Mouse (Mus musculus): ENCODE data around the gene Cyb5r2. TPM values are rescaled to one million over a fixed set of nuclear protein-coding genes. Genes with fewer than 3 reads are reported as not detected.

The Cyb5r2 gene
- total and polyA plus RNA-seq, 3 experiments, result 0.17 TPM; not detected in 2

DNA sequence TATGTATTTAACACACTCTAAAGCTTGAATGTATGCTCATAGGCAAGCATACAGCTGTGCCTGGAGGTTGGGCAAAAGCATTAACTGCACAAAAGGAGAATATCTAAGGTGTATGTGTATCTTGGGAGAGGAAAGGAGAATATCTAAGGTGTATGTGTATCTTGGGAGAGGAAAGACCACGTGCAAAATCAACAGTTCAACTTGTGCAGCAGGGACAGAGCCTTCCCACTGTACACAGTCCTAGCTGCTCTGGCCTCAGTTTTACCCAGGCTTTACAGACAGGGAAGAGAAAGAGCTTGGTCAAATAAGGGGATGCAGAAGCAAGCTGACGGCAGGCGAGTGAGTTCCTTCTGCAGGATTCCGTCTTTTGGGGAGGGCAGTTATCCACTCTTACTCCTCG lies 43.8 kb downstream of the Cyb5r2 start:
- Histone ChIP-seq H3K36me3 (replicated peaks in 1 of 2; ENCODE audit: control insufficient read depth in 1 of 2, insufficient read depth in 1 of 2, low read length in 1 of 2) (peaks cover 58 to 92% of the 10 kb centered on the region in 2 experiments), H3K27me3 (replicated peaks) (no peaks in the 10 kb centered on the region), H3K9me3 (replicated peaks; ENCODE audit: low read length) (no peaks in the 10 kb centered on the region), H3K9ac (ENCODE audit: insufficient read depth, low read depth) (no peak overlapping the region), H3K27ac (ENCODE audit: insufficient read depth, low read depth) (no peak overlapping the region), H3K4me3 (replicated peaks in 1 of 3; ENCODE audit: low read depth in 2 of 3, low read length in 2 of 3, poor library complexity in 1 of 3) (no peak overlapping the region), H3K79me2 (replicated peaks; ENCODE audit: control insufficient read depth, extremely low read depth, insufficient read depth, poor library complexity, severe bottlenecking) (no peaks in the 10 kb centered on the region), H3K4me2 (ENCODE audit: insufficient read depth, low read depth, poor library complexity, severe bottlenecking) (no peak overlapping the region), H3K4me1 (ENCODE audit: control insufficient read depth in 1 of 2, insufficient read depth in 2 of 2) (peaks cover 0 to 15% of the 10 kb centered on the region in 2 experiments; a peak in 1 of 4 replicates)
- no peak for DNase-seq (ENCODE audit: extremely low read depth)
- in situ Hi-C loops (cut with MboI; ENCODE audit: low pct_ligation_motif_present, low pct_unique_long_range_greater_than_20kb, low sequenced_read_pairs) (no loop called here), dilution Hi-C loops (cut with MboI; ENCODE audit: extremely low pct_ligation_motif_present, extremely low pct_unique_long_range_greater_than_20kb, low sequenced_read_pairs) (no loop called here)
- TF ChIP-seq BHLHE40 (IDR thresholded peaks at IDR 0.05; ENCODE audit: low read depth, low read length), result no peak

DNA sequence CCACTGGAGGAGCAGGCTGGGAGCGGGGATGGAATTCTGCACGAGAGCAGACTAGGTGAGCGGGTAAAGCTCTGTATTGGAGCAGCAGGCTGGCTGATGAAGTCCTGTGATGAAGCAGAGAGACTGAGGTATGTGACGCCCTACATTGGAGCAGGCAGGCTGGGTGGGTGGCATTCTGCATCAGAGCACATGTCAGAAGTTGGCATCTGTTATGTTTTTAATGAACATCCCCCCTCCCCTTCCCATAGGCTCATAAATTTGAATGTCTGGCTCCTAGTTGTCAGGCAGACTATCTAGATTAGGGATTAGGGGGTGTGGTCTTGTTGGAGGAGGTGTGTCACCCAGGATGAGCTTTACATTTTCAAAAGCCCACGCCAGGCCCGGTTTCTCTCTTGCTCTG lies 45.1 kb downstream of the Cyb5r2 start:
- Histone ChIP-seq H3K79me2 (replicated peaks; ENCODE audit: control insufficient read depth, extremely low read depth, insufficient read depth, poor library complexity, severe bottlenecking) (no peaks in the 10 kb centered on the region), H3K36me3 (replicated peaks in 1 of 2; ENCODE audit: control insufficient read depth in 1 of 2, insufficient read depth in 1 of 2, low read length in 1 of 2) (peaks cover 49 to 90% of the 10 kb centered on the region in 2 experiments), H3K4me2 (ENCODE audit: insufficient read depth, low read depth, poor library complexity, severe bottlenecking) (no peak overlapping the region), H3K4me3 (replicated peaks in 1 of 3; ENCODE audit: low read depth in 2 of 3, low read length in 2 of 3, poor library complexity in 1 of 3) (no peak overlapping the region), H3K27me3 (replicated peaks) (no peaks in the 10 kb centered on the region), H3K4me1 (ENCODE audit: control insufficient read depth in 1 of 2, insufficient read depth in 2 of 2) (peaks cover 6 to 25% of the 10 kb centered on the region in 2 experiments), H3K27ac (ENCODE audit: insufficient read depth, low read depth) (no peak overlapping the region), H3K9me3 (replicated peaks; ENCODE audit: low read length) (no peaks in the 10 kb centered on the region), H3K9ac (ENCODE audit: insufficient read depth, low read depth) (no peak overlapping the region)
- no peak for TF ChIP-seq CTCF (conservative IDR thresholded peaks at IDR 0.05 in 1 of 2, IDR thresholded peaks at IDR 0.05 in 1 of 2; ENCODE audit: low read depth in 2 of 2, low read length in 2 of 2)
- no peak for TF ChIP-seq MAZ (IDR thresholded peaks at IDR 0.05; ENCODE audit: low read depth, low read length)
- TF ChIP-seq EP300 (IDR thresholded peaks at IDR 0.05; ENCODE audit: low read length), result no peak
- TF ChIP-seq MXI1 (IDR thresholded peaks at IDR 0.05; ENCODE audit: low read depth, low read length), result no peak
- no peak for TF ChIP-seq TCF12 (IDR thresholded peaks at IDR 0.05; ENCODE audit: low read depth, low read length)
- TF ChIP-seq POLR2AphosphoS2 (IDR thresholded peaks at IDR 0.05; ENCODE audit: low read depth, low read length), result no peak
- TF ChIP-seq UBTF (IDR thresholded peaks at IDR 0.05; ENCODE audit: low read depth, low read length), result no peak
- TF ChIP-seq TBP (conservative IDR thresholded peaks at IDR 0.05; ENCODE audit: low read depth, low read length), result no peak
- TF ChIP-seq ZKSCAN1 (IDR thresholded peaks at IDR 0.05; ENCODE audit: borderline replicate concordance, low read depth, low read length), result no peak
- TF ChIP-seq JUN (IDR thresholded peaks at IDR 0.05; ENCODE audit: insufficient read depth, low read depth, low read length), result no peak
- TF ChIP-seq CHD2 (IDR thresholded peaks at IDR 0.05; ENCODE audit: low read length), result no peak
- no peak for TF ChIP-seq CHD1 (IDR thresholded peaks at IDR 0.05; ENCODE audit: low read depth, low read length)
- TF ChIP-seq JUND (conservative IDR thresholded peaks at IDR 0.05; ENCODE audit: low read depth, low read length), result no peak
- in situ Hi-C loops (cut with MboI; ENCODE audit: low pct_ligation_motif_present, low pct_unique_long_range_greater_than_20kb, low sequenced_read_pairs) (no loop called here), dilution Hi-C loops (cut with MboI; ENCODE audit: extremely low pct_ligation_motif_present, extremely low pct_unique_long_range_greater_than_20kb, low sequenced_read_pairs) (no loop called here)
- DNase-seq (ENCODE audit: extremely low read depth), result no peak
